Mouse (Mus musculus) heart, adult 2 months (tissue): ENCODE measurements around the gene Tlx2. TPM values are rescaled to one million over a fixed set of nuclear protein-coding genes. Genes with fewer than 3 reads are reported as not detected.

Experiments used
- DNase-seq, 2 experiments: peaks; one replicate each; pipeline ENCODE4 v3.0.0; 2021
- H3K27ac ChIP-seq: fragments of 200-600 bp; 2 replicates; pipeline ENCODE4 v1.8.1; 2022
- H3K27me3 ChIP-seq: fragments of 200-500 bp; 2 replicates; pipeline ENCODE4 v1.6.1; 2012; ENCODE audit warnings: mild to moderate bottlenecking, low read length, inconsistent platforms, mixed read lengths; ENCODE audit not compliant: control insufficient read depth, insufficient read depth
- H3K36me3 ChIP-seq: fragments of 200-500 bp; 2 replicates; pipeline ENCODE4 v1.6.1; 2012; ENCODE audit warnings: low read length, inconsistent platforms; ENCODE audit not compliant: control insufficient read depth, insufficient read depth
- H3K4me1 ChIP-seq: fragments of 200-500 bp; 2 replicates; pipeline ENCODE4 v1.6.1; 2011; ENCODE audit warnings: low read length; ENCODE audit not compliant: control insufficient read depth, insufficient read depth
- H3K4me3 ChIP-seq: fragments of 200-600 bp; 2 replicates; pipeline ENCODE4 v1.8.1; 2022
- H3K79me2 ChIP-seq: fragments of 200-500 bp; replicated peaks from 2 replicates; pipeline ENCODE4 v1.6.1; 2012; ENCODE audit warnings: mild to moderate bottlenecking, inconsistent platforms, low read length, moderate library complexity, mixed read lengths; ENCODE audit not compliant: control insufficient read depth, insufficient read depth
- H3K9ac ChIP-seq: fragments of 200-500 bp; 2 replicates; pipeline ENCODE4 v1.6.1; 2012; ENCODE audit warnings: low read depth, mild to moderate bottlenecking, control low read depth, inconsistent platforms, low read length, mixed read lengths
- CTCF ChIP-seq: fragments of 200-600 bp; IDR thresholded peaks from 2 replicates; pipeline ENCODE4 v1.8.1; 2022; ENCODE audit warnings: antibody characterized with exemption, mild to moderate bottlenecking, moderate library complexity
- EP300 ChIP-seq: fragments of 200-500 bp; IDR thresholded peaks from 2 replicates; pipeline ENCODE4 v1.6.1; 2011; ENCODE audit warnings: low read depth, low read length, control low read depth; ENCODE audit not compliant: insufficient read depth
- POLR2A ChIP-seq: fragments of 200-500 bp; IDR thresholded peaks from 2 replicates; pipeline ENCODE4 v1.6.1; 2011; ENCODE audit warnings: mild to moderate bottlenecking, low read depth, low read length, control low read depth; ENCODE audit not compliant: insufficient read depth
- WGBS: fragments of 180-500 bp; shearing (Covaris S2); methylation state at CpG from one replicate; pipeline ENCODE4 v1.1.7; 2018; 5-methylcytosine and 5-hydroxymethylcytosine counted together
- intact Hi-C: fragments of 180-260 bp; cut with DNase I; formaldehyde crosslinking; loops from one replicate; pipeline ENCODE4 v1.15.1; 2025
- polyA plus RNA-seq: library from polyadenylated mRNA; depleted of rRNA; stranded (reverse); fragments of >200 nt; gene quantifications from 2 replicates; pipeline ENCODE4 v1.2.3, GENCODE M21; 2012
- total RNA-seq, 2 experiments: library from RNA; stranded (reverse); gene quantifications; 2 replicates each; pipeline ENCODE4 v1.2.3; 2021

The Tlx2 gene
- total and polyA plus RNA-seq, 3 experiments: 0.14 TPM; not detected in 2

DNA sequence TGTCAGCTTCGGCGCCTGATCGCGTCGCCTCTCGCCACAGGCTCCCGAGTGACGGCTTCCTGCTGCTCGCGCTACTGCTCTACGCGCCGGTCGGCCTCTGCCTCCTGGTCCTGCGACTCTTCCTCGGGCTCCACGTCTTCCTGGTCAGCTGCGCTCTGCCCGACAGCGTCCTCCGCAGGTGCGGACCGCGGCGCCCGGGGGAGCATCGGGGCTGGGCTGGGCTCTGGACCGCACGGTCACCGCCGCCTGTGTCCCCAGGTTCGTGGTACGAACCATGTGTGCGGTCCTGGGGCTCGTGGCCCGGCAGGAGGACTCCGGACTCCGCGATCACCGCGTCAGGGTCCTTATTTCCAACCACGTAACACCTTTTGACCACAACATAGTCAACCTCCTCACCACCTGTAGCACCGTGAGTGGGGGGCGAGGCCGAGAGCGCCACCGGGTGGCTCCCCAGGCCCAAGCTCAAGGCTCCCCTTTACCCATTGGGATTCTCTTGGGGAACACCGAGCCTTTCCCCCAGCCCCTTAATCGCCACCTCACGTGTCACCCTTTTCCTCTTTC, 15.1 kb downstream of the Tlx2 start, which contains the start of gene Htra2:
Gene Htra2, minus strand, starts transcription at position 403 of the 561 bp plus-strand sequence.
- Histone ChIP-seq H3K79me2 (no peaks in the 10 kb centered on the region; the same call in 1 of the 2 replicates), H3K9ac (peak within 1 kb of the TSS; percentile 92), H3K27ac (peak within 1 kb of the TSS; percentile 93), H3K36me3 (no peaks in the 10 kb centered on the region), H3K27me3 (no peaks in the 10 kb centered on the region), H3K4me1 (peaks cover 8% of the 10 kb centered on the region), H3K4me3 (peak within 1 kb of the TSS; percentile 88)
- intact Hi-C loops: loop anchor here (1.0 to 2.0 kb wide), 3 partner anchors 22 to 58 kb away; partner anchors contain the start of genes Mrpl53 and Pcgf1
- TF ChIP-seq EP300: no peak
- no peak for TF ChIP-seq POLR2A
- peak; percentile 53 for TF ChIP-seq CTCF
- DNase-seq: no peak
- WGBS: under 1% methylated on average over 50 of the region's 50 CpGs

GRCm38 (mm10) chr6:83054074-83054851, 15.8 kb downstream of the Tlx2 start, which contains the start of gene Aup1:
Gene Aup1, plus strand, starts transcription at chr6:83054521.
- H3K4me1 ChIP-seq: peaks cover 8% of the 10 kb centered on the region
- TF ChIP-seq POLR2A (peak; percentile 75), CTCF (no peak), EP300 (peak; percentile 90)
- WGBS: under 1% methylated on average over 64 of the region's 64 CpGs
- intact Hi-C loops: loop anchor here (1.0 to 2.0 kb wide), 3 partner anchors 23 to 57 kb away; partner anchors contain the start of genes Mrpl53 and Pcgf1
- H3K27ac ChIP-seq: peak within 1 kb of the TSS; percentile 93
- H3K36me3 ChIP-seq: no peaks in the 10 kb centered on the region
- H3K9ac ChIP-seq: peak within 1 kb of the TSS; percentile 92
- no peaks in the 10 kb centered on the region; the same call in 1 of the 2 replicates for H3K79me2 ChIP-seq
- H3K4me3 ChIP-seq: peak within 1 kb of the TSS; percentile 88
- no peaks in the 10 kb centered on the region for H3K27me3 ChIP-seq
- peak; percentile 97 to 98 for DNase-seq

DNA sequence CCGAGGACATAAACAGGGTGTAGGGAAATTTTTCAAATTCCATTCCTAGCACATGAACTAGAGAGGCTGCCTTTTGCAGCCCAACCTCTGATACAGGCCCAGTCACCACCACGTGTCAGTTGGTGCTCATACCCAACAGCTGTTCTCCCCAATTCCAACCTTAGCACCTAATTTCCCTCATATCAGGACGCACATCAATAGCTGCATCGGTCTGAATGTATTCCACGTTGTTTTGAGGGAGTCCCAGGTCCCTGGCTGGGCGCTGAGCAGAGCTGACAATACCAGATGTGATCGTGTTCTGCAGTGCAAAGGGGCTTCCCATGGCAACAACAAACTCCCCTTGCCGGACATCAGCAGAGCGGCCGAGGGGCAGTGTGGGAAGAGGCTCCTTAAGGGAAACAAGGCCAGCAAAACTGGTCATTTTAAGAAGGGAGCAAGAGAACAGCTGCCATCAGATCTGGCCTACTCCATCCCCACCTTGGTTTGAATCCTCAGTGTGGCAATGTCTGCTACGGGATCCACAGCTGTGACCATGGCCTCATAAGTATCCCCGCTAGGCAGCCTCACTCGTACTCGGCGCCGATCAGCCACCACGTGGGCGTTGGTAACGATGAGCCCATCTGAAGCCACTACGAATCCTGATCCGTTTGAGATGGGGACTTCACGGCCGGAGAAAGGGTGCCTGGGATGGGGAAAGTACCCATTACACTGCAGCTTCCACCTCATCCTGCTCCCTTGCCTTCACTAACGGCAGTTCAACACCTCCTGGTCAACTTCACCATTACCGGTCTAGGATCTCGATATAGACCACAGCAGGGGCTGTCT, 16.7 kb downstream of the Tlx2 start:
- H3K27ac ChIP-seq: peak overlapping the region; percentile 93
- H3K4me1 ChIP-seq: peaks cover 8% of the 10 kb centered on the region
- WGBS: 4% methylated on average over 26 of the region's 26 CpGs
- H3K79me2 ChIP-seq: no peaks in the 10 kb centered on the region; the same call in 1 of the 2 replicates
- DNase-seq: peak; percentile 43
- H3K36me3 ChIP-seq: no peaks in the 10 kb centered on the region
- H3K27me3 ChIP-seq: no peaks in the 10 kb centered on the region; the same call in 1 of the 2 replicates
- intact Hi-C loops: no loop called here
- H3K4me3 ChIP-seq: peak overlapping the region; percentile 88
- no peak for TF ChIP-seq CTCF
- TF ChIP-seq EP300: no peak
- no peak for TF ChIP-seq POLR2A
- peak overlapping the region; percentile 75 for H3K9ac ChIP-seq

DNA sequence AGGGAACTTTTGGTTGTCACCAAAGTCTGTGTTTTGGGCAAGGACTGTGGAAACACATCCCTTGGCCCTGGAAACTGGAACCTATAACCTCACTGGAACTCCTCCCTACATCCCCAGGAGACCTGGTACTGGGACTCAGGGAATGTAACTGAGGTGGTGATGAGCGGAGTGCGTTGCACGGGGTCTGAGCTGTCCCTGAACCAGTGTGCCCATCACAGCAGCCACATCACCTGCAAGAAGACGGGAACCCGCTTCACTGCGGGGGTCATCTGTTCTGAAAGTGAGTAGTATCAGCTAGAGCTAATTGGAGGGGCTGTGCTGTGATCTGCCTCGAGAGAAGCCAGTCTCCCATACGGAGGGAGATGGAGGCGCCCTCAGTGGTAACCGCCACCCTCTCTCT, 20.7 kb downstream of the Tlx2 start:
- Histone ChIP-seq H3K27ac (no peak overlapping the region), H3K9ac (no peak overlapping the region), H3K4me3 (no peak overlapping the region), H3K36me3 (no peaks in the 10 kb centered on the region), H3K4me1 (peaks cover 6% of the 10 kb centered on the region), H3K27me3 (no peaks in the 10 kb centered on the region; the same call in 1 of the 2 replicates), H3K79me2 (no peaks in the 10 kb centered on the region)
- no peak for TF ChIP-seq CTCF
- 71% methylated on average over 10 of the region's 10 CpGs for WGBS
- intact Hi-C loops: no loop called here
- DNase-seq: no peak

DNA sequence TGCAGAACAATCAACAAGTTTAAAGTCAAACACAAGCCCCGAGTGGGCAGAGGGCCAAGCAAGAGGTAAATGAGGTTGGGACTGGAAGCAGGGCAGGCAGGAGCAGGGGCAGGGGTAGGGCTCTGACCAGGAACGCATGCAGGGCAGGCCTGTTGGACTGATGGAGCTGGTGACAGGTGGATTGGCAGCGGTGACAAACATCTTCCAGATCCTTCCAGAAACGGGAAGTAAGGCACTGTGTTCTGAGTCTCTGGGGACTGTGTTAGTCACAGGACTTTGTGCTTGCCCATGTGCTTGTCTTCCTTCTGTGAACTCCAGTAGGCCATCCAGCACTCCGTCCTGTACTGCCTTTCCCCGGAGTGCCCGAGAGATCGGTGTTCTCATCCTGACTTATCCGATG, 25.4 kb downstream of the Tlx2 start:
- no peak overlapping the region for H3K4me3 ChIP-seq
- intact Hi-C loops: no loop called here
- H3K27ac ChIP-seq: no peak overlapping the region
- no peaks in the 10 kb centered on the region for H3K79me2 ChIP-seq
- no peak overlapping the region for H3K9ac ChIP-seq
- H3K27me3 ChIP-seq: no peaks in the 10 kb centered on the region; the same call in 1 of the 2 replicates
- no peaks in the 10 kb centered on the region for H3K36me3 ChIP-seq
- WGBS: 15% methylated on average over 9 of the region's 9 CpGs
- H3K4me1 ChIP-seq: peaks cover 2% of the 10 kb centered on the region; the same call in 1 of the 2 replicates
- DNase-seq: peak; percentile 52 to 58
- no peak for TF ChIP-seq POLR2A
- 0 out of 2 replicates have a peak, but pooled peaks have one; percentile 43 for TF ChIP-seq EP300
